Mouse (Mus musculus) liver, embryonic 11.5 days (tissue): ENCODE data around the gene Ccl26. TPM values are rescaled to one million over a fixed set of nuclear protein-coding genes. Genes with fewer than 3 reads are reported as not detected.
"Not testable (repeated sequence)": the region's sequence is repeated elsewhere in the genome, so short reads cannot be mapped to it uniquely, and the experiment has no call there.

Source experiments
- ATAC-seq: fragments of 200-750 bp; cut with Nextera tagmentation; replicated peaks from 2 replicates; pipeline ENCODE4 v1.8.0; 2017; ENCODE audit warnings: moderate number of reproducible peaks, mild to moderate bottlenecking, moderate TSS enrichment, moderate library complexity; ENCODE audit not compliant: low FRiP score
- DNase-seq: peaks from one replicate; pipeline ENCODE4 v3.0.0-alpha.2; 2017; ENCODE audit warnings: low spot score
- H3K27ac ChIP-seq: fragments of 300-500 bp; sonication (generic); 2 replicates; pipeline ENCODE4 v1.5.1; 2014; ENCODE audit warnings: mild to moderate bottlenecking, low read depth, low read length, control low read depth
- H3K27me3 ChIP-seq: fragments of 300-500 bp; sonication (generic); replicated peaks from 2 replicates; pipeline ENCODE4 v1.6.1; 2014; ENCODE audit warnings: low read length, mixed read lengths; ENCODE audit not compliant: control insufficient read depth, insufficient read depth
- H3K36me3 ChIP-seq: fragments of 300-500 bp; sonication (generic); 2 replicates; pipeline ENCODE4 v1.6.1; 2014; ENCODE audit warnings: mild to moderate bottlenecking, low read length, moderate library complexity, mixed read lengths; ENCODE audit not compliant: control insufficient read depth, insufficient read depth
- H3K4me1 ChIP-seq: fragments of 300-500 bp; sonication (generic); replicated peaks from 2 replicates; pipeline ENCODE4 v1.6.1; 2014; ENCODE audit warnings: low read length, mixed read lengths; ENCODE audit not compliant: control insufficient read depth, insufficient read depth
- H3K4me2 ChIP-seq: fragments of 300-500 bp; sonication (generic); 2 replicates; pipeline ENCODE4 v1.6.1; 2014; ENCODE audit warnings: mild to moderate bottlenecking, control low read depth, moderate library complexity
- H3K4me3 ChIP-seq: fragments of 300-500 bp; sonication (generic); 2 replicates; pipeline ENCODE4 v1.5.1; 2014; ENCODE audit warnings: low read depth, low read length, control low read depth
- H3K9ac ChIP-seq: fragments of 300-500 bp; sonication (generic); 2 replicates; pipeline ENCODE4 v1.6.1; 2014; ENCODE audit warnings: low read depth, low read length, control low read depth
- H3K9me3 ChIP-seq: fragments of 300-500 bp; sonication (generic); 2 replicates; pipeline ENCODE4 v1.6.1; 2016; ENCODE audit warnings: low read length, inconsistent platforms, mixed read lengths; ENCODE audit not compliant: control insufficient read depth
- WGBS: fragments of 180-500 bp; shearing (Covaris S2); extraction: QIAGEN DNeasy Blood & Tissue Kit; methylation state at CpG from one replicate; pipeline ENCODE4 v1.1.7; 2014; 5-methylcytosine and 5-hydroxymethylcytosine counted together
- polyA plus RNA-seq: library from polyadenylated mRNA; unstranded; fragments of >200 nt; fragmentation: Nextera tagmentation; extraction: Ambion mirVana; gene quantifications from 2 replicates; pipeline ENCODE4 v1.2.1, GENCODE M21; 2014

The Ccl26 gene
- not detected in 2 replicates for polyA plus RNA-seq

GRCm38 (mm10) chr5:135563469-135563868 is at the start of gene Ccl26:
Ccl26 (minus strand) TSS chr5:135563569.
- 71% methylated on average over 3 of the region's 3 CpGs for WGBS
- H3K4me2 ChIP-seq: no peak within 1 kb of the TSS

GRCm38 (mm10) chr5:135609794-135610193 is 46.4 kb upstream of the Ccl26 start:
- Histone ChIP-seq H3K4me2 (no peak overlapping the region), H3K27ac (no peak overlapping the region), H3K9ac (no peak overlapping the region), H3K36me3 (no peaks in the 10 kb centered on the region), H3K9me3 (no peaks in the 10 kb centered on the region), H3K4me1 (no peaks in the 10 kb centered on the region), H3K27me3 (no peaks in the 10 kb centered on the region), H3K4me3 (no peak overlapping the region)
- DNase-seq: no peak
- no peak for ATAC-seq
- 59% methylated on average over 4 of the region's 4 CpGs for WGBS

More at GRCm38 (mm10) chr5:135563469-135563868, at the start of gene Ccl26:
- Histone ChIP-seq H3K36me3 (no peaks in the 10 kb centered on the region), H3K9me3 (no peaks in the 10 kb centered on the region), H3K4me1 (no peaks in the 10 kb centered on the region), H3K9ac (no peak within 1 kb of the TSS), H3K4me3 (no peak within 1 kb of the TSS), H3K27me3 (no peaks in the 10 kb centered on the region), H3K27ac (no peak within 1 kb of the TSS)
- DNase-seq (no peak), ATAC-seq (no peak)

GRCm38 (mm10) chr5:135607581-135607980 is 44.2 kb upstream of the Ccl26 start:
- Histone ChIP-seq H3K4me3 (no peak overlapping the region), H3K9me3 (peaks cover 4% of the 10 kb centered on the region; the same call in 1 of the 2 replicates), H3K27me3 (no peaks in the 10 kb centered on the region), H3K4me1 (no peaks in the 10 kb centered on the region), H3K4me2 (no peak overlapping the region), H3K9ac (no peak overlapping the region), H3K27ac (no peak overlapping the region), H3K36me3 (no peaks in the 10 kb centered on the region)
- no peak for DNase-seq
- ATAC-seq: no peak
- 49% methylated on average over 1 of the region's 1 CpGs for WGBS

GRCm38 (mm10) chr5:135606717-135607116 is 43.3 kb upstream of the Ccl26 start:
- H3K4me2 ChIP-seq, H3K27ac ChIP-seq, H3K9me3 ChIP-seq, H3K27me3 ChIP-seq, DNase-seq, ATAC-seq, H3K9ac ChIP-seq, H3K4me1 ChIP-seq, H3K4me3 ChIP-seq, H3K36me3 ChIP-seq: not testable (repeated sequence)
- no CpG with 5 or more reads among the region's 1 CpGs for WGBS

GRCm38 (mm10) chr5:135604643-135605042 is 41.3 kb upstream of the Ccl26 start:
- not testable (repeated sequence) for H3K4me2 ChIP-seq, H3K36me3 ChIP-seq, H3K4me3 ChIP-seq, DNase-seq, H3K27me3 ChIP-seq, H3K27ac ChIP-seq, H3K9me3 ChIP-seq, H3K4me1 ChIP-seq, ATAC-seq, H3K9ac ChIP-seq
- WGBS: no CpG with 5 or more reads among the region's 1 CpGs

GRCm38 (mm10) chr5:135589996-135590784 is 26.8 kb upstream of the Ccl26 start:
- Histone ChIP-seq H3K27me3 (no peaks in the 10 kb centered on the region), H3K4me2 (no peak overlapping the region), H3K4me1 (no peaks in the 10 kb centered on the region), H3K9me3 (no peaks in the 10 kb centered on the region), H3K9ac (no peak overlapping the region), H3K4me3 (no peak overlapping the region), H3K27ac (no peak overlapping the region), H3K36me3 (no peaks in the 10 kb centered on the region)
- WGBS: 76% methylated on average over 10 of the region's 12 CpGs
- ATAC-seq: no peak
- no peak for DNase-seq

GRCm38 (mm10) chr5:135587764-135588163 is 24.4 kb upstream of the Ccl26 start:
- Histone ChIP-seq H3K4me3 (no peak overlapping the region), H3K9ac (no peak overlapping the region), H3K9me3 (no peaks in the 10 kb centered on the region), H3K36me3 (no peaks in the 10 kb centered on the region), H3K4me2 (no peak overlapping the region), H3K27me3 (no peaks in the 10 kb centered on the region), H3K4me1 (no peaks in the 10 kb centered on the region), H3K27ac (no peak overlapping the region)
- 79% methylated on average over 4 of the region's 4 CpGs for WGBS
- DNase-seq (no peak), ATAC-seq (no peak)

GRCm38 (mm10) chr5:135585691-135586090 is 22.3 kb upstream of the Ccl26 start:
- Histone ChIP-seq H3K27me3 (no peaks in the 10 kb centered on the region), H3K4me2 (no peak overlapping the region), H3K36me3 (no peaks in the 10 kb centered on the region), H3K9ac (no peak overlapping the region), H3K27ac (no peak overlapping the region), H3K4me1 (no peaks in the 10 kb centered on the region), H3K4me3 (no peak overlapping the region), H3K9me3 (no peaks in the 10 kb centered on the region)
- DNase-seq: no peak
- WGBS: 84% methylated on average over 8 of the region's 8 CpGs
- ATAC-seq: no peak

- WGBS: 81% methylated on average over 4 of the region's 4 CpGs
- DNase-seq (no peak), ATAC-seq (no peak)
- Histone ChIP-seq H3K4me1 (no peaks in the 10 kb centered on the region), H3K4me3 (no peak overlapping the region), H3K27ac (no peak overlapping the region), H3K9ac (no peak overlapping the region), H3K9me3 (no peaks in the 10 kb centered on the region), H3K36me3 (no peaks in the 10 kb centered on the region), H3K4me2 (no peak overlapping the region), H3K27me3 (no peaks in the 10 kb centered on the region)
Measured at GRCm38 (mm10) chr5:135582330-135582729, 19.0 kb upstream of the Ccl26 start.
